Mouse (Mus musculus) CD4-positive helper T cell, adult 2 months (primary cell): Measurements from ENCODE around the gene Ppp1r2.

ENCODE experiments used
- DNase-seq: peaks from one replicate; pipeline ENCODE4 v3.0.0-alpha.2; 2012; ENCODE audit warnings: low read depth, missing footprints, low spot score

Gene Ppp1r2

DNA sequence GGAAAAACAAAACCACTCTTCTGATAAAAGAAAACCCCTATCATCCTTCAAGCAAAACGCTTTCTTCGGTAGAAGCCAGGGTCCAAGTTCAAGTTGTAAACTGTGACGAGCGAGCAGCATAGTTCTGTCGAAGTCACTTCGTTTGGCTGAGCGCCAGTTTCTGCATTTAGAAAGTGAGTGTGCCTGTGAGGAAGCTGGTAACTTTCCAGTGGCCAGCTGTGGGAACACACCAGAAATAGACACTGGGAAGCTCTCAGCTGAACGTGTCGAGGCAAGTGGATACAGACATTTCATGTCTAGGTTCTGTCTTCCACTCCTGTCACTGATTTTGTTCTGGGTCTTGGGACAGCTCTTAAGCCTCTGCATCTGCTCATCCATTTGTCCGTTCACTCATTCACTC lies 15.2 kb upstream of the Ppp1r2 start:
- DNase-seq: no peak

DNA sequence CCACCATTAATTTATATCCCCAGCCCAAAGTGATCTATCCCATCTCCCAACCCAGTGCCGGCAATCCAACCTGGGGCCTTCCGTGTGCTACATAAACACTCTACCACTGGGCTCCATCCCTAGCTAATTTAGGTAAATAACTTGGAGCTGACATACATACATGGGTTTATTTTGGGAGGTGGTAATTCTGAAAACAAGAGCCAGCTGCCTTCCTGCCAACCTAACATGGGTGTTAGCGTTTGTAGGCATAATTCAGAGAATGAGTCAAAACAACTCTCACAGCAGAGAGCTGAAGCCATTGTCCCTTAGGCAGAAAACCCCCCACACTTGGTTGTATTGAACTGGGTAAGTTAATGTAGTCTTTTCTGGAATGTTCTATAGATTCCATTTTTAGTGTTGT lies 12.6 kb upstream of the Ppp1r2 start:
- DNase-seq: no peak

DNA sequence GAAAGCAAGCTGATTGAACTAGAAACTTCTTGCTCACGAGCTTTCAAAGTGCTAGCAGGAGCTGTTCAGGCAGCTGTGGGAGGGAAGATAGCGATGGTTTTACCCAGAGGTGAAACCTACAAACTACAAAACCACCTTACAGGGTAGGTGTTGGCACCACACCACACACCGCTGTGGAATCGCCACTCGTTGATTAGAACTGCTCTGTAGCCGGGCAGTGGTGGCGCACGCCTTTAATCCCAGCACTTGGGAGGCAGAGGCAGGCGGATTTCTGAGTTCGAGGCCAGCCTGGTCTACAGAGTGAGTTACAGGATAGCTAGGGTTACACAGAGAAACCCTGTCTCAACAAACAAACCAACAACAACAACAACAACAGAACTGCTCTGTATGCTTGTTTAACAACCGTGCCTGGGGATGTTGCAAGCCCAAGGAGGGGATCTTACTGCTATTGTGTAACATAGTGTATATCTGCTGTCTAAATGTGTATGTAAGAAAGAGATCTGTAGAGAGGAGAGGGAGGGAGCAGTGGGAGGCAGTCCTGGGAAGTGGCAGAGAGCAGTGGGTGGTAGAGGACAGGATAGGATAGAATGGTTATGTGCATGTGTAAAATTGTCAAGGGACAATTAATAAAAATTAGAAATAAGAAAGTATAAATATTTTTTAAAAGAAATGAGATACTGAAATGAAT lies 11.9 kb upstream of the Ppp1r2 start:
- DNase-seq: no peak

DNA sequence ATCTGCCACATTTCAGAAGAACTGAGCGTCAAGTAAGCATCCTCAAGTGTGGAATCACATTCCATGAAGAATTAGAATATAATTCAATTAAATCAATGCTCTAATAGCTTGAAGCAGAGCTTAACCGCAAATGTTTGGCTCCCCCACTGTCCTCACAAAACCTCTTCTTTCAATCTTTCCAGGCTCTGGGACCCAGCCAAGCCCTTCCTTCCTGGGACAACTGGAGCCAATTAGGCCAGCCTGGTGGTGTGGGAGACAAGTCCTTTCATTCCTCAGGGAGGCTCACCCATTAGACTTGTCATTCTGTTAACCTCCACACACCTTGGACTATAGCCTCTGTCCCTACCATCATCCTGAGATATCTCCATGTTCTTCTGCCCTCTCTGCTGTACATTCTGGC lies 6.9 kb upstream of the Ppp1r2 start:
- DNase-seq: no peak

DNA sequence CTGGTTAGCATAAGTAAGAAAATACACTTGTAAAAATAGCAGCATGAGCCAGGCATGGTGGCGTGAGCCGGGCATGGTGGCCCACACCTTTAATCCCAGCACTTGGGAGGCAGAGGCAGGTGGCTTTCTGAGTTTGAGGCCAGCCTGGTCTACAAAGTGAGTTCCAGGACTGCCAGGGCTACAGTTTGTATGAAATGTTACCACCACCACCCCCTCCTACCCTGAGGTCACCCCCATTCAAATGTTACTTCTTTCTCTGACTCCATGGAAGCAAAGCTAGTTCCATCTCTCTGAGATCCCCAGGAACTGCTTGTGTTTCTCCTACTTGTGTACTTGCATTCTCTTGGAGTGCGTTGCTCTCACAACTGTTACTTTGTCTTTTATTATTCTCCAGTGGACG lies 5.1 kb upstream of the Ppp1r2 start:
- DNase-seq: no peak

DNA sequence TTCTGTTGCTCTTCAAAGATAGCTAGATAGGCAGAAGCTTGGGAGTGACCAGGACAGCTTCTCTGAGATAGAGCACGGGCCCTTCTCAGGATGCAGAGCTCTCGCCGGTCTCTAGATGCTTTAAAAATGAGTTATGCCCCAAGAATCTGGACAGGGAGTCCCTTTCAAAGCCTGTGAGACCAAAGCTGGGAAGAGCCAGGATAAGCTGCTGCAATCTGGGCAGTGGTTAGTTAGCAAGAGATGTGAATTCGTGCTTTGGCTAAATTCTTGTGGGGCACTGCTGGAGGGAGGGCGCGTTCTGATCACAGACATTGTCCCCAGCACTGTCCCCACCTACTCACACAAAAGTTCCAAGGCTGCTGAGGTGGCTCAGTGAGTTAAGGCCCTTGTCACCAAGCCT lies 3.5 kb upstream of the Ppp1r2 start:
- no peak for DNase-seq

DNA sequence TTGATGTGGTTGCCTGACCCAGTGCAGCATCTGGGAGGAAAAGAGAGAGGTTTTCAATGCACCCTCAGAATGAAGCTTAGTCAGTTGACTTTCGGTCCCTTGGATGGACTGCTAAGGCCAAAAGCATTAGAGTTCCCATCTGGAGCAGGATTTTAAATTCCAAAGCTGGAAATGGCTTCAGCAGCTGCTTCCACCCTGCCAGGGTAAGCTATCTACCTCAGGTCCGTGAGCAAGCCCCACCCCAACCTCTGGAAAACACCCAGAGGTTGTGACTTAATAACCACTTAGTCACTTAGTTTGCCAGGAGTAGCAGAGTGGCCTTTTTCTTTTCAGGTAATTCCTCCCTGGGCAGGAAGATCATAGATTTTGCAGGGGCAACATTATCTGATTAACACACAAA lies 3.0 kb upstream of the Ppp1r2 start:
- DNase-seq: no peak

DNA sequence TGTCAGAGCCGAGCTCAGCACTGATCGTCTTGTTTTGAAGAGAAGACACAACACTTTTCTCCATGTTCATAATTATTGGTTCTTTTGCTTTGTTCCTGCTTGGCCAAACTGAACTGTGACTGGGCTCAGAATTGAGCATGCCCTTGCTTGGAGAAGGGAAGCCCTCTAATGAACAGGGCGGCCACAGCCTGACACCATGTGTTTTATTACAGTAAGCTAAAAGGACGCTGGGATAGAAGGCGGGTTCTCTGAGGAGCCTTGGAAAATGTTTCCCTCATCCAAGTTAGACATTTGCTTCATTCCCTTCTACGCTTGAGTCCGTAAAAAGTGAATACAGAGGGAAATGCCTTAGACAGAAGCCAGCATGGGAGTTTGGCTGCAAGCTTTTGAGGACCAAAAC lies 1.9 kb upstream of the Ppp1r2 start:
- no peak for DNase-seq

DNA sequence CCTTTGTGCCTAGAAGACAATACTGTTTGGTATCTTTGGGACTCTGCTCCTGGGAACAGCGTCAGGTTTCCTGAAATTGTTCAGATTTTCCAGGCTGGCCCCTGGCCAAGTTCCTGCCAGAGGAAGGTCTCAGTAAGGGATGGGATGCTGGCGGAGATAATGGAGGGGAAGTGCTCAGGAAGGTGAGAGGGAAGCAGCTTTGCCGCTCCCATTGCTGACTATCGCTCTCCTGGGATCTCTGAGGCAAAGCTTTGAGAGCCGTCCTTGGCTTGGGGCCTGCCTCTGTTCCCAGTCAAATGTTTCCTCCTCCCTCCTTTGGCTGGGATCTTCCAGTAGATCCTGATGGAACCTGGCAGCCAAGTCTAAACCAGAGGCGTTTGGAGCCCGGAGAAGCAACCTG lies 1.5 kb upstream of the Ppp1r2 start:
- DNase-seq: no peak

DNA sequence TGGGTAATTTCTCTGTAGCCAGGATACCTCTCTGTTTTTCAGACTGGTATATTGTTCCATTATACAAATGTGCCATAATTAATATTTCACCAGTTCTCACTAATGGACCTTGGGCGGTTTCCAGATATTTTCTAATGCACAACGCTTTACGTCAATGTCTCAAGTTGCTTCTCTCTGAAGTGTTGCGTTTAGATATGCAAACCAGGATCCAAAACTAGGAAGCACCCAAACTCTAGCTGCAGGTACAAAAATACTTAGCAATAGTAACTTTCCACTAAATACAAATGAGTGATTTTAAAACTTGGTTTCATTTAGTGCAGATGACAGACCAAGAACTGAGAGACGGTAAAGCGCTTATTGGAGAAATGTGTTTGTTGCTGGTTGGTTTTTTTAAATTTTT lies 993 bp downstream of the Ppp1r2 start:
- peak; percentile 4 for DNase-seq

DNA sequence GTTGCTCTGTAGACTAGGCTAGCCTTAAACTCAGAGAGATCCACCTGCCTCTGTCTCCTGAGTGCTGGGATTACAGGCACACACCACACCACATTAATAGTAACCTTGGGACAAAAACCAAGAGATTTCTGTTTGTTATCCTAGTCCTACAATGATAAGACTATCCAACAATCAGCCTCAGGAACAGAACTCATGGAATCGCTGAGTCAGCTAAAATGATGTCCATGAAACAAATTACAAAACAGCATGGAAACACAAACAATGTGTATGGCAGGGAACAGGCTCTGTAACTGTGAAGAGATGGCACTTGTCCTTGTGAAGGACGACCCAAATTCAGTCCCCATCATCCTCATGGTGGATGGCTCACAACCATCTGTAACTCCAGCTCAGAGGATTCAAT lies 8.4 kb downstream of the Ppp1r2 start:
- DNase-seq: no peak

DNA sequence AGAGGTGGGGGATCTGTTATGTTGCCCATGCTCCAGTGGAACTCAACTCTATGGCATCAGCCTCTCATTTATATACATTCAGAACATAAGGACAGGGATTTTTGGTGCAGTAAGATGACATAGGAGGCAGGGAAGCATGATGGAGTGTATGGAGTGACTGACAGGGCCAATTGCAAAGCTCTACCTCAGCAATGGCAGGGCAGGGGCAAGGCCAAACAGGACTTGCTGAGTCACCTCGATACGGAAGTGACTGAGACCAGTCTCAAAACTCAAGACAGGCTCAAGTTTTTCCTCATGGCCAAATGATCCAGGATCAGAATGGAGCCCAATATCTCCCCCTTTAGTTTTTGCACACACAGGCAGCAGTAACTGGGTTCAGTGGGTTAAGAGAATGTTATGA lies 18.9 kb downstream of the Ppp1r2 start:
- no peak for DNase-seq

DNA sequence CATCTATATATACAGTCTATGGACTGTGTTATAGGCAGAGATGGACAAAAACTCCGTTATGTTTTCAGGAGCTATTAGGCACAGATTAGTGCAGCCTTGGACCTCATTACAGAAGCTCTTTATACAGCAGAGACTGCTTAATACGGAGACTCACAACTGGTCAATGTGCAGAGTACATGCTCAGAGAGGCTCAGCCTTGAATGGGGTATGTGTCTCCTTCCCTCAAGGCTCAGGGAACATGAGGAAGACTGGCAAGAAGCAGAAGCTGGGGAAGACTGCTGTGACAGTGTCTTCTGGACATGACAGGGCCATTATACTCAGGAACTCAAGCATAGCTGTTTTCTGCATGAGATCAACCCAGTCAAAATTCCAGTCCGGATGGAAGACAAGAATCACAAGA lies 19.4 kb downstream of the Ppp1r2 start:
- no peak for DNase-seq

DNA sequence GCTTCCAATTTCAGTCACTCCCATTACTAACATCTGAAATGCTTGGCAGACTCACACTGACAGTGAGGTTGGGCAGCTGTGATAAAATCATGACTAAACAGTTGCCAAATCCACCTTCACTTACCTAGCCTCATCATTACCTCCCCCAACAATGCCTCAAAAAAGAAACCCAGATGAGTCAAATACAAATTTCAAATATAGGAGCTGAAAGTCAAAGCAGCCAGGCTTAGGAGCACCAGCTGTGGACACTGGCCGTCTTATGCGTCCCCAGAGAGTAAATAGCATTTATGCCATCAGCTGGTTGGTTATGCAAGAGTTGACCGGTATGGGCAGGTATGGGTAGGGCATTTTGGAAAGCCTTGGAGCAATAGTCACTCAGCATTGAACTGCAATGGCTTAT lies 25.7 kb downstream of the Ppp1r2 start:
- no peak for DNase-seq

DNA sequence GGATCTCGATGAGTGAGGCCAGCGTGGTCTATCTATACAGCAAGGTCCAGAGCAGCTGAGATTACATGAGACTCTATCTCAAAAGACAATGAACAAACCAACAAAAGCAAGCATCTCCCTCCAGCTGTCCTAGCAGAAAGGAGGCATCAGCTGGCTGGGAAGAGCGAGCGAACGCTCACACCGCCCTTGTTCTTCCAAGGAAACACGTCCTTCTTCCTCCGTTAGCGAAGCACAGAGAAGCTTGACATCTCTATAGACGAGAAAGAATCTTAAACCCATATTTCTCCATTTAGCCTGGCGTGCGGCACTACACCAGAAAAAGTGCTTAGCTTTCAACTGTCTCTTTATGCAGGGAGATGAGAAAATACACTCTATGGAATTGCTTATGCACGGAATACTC lies 26.4 kb downstream of the Ppp1r2 start:
- DNase-seq: no peak

DNA sequence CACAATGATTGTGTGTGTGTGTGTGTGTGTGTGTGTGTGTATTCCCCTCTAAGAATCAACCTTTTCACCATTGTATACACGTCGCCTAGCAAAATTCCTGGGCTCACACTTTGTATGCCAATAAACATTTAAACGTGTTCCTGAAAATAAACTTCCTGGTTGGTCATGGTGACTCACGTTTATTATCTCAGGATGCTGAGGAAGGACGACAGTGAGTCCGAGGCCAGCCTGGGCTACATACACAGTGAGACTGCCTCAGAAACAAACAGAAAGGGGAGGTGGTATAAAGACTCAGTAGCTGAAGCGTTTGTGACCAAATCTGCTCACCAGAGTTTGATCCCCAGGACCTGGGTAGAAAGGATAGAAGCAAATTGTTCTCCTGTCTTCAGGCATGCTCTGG lies 27.6 kb downstream of the Ppp1r2 start:
- DNase-seq: no peak

DNA sequence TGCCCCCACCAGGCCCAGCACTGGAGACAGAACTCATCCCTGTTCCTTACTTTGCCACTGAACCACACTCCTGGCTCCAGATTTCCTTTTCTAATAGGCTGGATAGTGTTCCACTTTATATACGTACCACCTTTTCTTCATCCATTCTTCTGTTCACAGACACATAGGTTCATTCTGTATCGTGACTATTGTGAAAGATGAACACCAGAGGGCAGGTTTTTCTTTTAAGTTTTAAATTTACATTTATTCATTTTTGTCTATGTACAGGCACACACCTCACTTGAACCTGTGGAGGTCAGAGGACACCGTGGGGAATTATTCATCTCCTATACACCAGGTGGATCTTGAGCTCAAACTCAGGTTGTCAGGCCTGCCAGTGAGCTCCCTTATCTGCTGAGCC lies 31.0 kb downstream of the Ppp1r2 start:
- no peak for DNase-seq

DNA sequence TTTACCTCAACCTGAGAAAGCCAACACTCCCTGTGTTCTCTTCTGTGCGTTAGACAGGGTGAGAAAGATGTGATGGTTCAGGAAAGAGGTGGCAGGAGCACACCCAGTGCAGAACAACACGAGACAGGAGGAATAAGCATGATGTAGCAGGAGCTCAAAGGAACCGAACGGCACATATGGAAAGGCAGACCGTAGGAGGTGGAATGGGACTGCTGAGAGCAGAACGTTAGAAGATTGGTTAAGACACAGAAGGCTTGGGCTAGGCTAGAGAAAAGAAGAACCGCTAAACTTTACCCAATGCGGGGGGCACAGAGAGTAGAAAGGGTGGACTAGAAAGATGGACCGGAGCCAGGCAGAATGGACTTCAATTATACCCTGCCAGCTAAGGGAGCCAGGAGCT lies 33.6 kb downstream of the Ppp1r2 start:
- DNase-seq: no peak

DNA sequence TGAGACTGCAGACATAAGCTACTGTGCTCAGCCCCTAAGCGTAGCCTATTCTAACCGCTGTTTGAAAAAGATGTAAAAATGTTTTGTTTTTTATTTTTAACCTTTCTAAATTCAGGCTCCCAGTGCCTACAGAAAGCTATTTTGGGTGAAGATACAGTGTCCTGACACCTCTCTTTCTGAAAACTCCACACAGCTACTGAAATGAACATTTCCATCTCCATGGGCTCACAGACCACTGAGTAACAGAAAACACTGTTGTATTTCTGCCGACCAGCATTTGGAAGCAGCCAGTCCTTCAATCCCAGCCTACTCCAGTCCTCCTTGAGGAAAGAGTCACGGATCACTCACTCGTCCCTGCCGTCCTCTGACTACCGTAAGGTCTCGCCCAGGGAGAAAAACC lies 34.5 kb downstream of the Ppp1r2 start:
- DNase-seq: no peak

DNA sequence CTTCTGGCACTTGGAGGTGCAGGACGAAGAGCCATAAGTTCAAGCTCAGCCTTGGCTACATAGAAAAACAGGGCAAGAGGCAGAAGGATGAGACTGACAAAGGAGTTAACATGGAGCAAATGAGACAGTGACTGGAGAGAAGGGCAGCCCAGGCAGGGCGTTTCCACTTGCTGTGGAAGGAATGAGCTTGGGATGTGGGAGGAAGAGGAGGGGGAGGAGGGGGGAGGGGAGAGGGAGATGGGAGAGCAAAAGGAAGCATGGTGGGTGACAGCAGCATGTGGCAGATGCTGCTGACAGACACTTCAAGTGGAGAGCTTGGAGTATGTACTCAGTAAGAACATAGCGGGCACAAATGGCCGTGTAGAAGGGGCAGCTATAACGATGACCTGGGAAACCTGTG lies 36.8 kb downstream of the Ppp1r2 start:
- no peak for DNase-seq

DNA sequence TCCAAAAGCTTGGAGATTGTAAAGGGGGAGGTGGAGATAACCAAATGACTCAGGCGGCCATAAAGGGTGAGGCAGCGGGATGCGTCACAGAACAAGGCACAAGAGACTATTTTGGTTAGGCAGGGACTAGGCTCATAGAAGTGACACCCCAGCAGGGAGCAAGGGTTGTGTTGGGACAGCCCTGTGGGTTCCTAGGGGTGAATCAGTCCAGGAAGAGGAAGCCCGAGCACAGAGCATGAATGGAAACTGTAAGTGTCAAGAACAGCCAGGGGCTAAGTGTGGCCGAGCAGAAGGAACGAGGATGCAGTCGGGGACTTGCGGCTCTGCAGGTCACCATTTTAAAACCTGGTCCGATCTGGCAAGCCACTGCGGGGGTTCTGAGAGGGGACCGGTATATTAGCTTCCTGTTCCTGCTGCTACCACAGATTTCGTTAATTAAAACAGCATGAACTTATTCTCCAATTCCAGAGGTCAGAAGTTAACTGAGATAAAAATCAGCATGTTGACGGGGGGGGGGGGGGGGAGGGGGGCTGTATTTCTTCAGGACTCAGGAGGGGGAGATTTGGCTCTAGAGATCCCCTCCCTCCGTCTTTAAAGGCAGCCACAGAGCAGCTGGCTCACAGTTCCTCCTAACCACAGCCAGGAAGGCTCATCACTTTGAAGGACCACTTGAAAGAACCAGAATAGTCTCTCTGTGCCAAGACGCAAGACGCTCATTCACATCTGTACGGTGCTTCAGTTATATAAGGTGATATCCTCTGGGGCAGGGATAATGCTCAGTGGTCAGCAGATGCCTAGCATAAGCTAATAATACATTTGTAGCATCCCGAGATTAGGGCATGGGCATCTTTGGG lies 39.4 kb downstream of the Ppp1r2 start:
- DNase-seq: peak; percentile 69

DNA sequence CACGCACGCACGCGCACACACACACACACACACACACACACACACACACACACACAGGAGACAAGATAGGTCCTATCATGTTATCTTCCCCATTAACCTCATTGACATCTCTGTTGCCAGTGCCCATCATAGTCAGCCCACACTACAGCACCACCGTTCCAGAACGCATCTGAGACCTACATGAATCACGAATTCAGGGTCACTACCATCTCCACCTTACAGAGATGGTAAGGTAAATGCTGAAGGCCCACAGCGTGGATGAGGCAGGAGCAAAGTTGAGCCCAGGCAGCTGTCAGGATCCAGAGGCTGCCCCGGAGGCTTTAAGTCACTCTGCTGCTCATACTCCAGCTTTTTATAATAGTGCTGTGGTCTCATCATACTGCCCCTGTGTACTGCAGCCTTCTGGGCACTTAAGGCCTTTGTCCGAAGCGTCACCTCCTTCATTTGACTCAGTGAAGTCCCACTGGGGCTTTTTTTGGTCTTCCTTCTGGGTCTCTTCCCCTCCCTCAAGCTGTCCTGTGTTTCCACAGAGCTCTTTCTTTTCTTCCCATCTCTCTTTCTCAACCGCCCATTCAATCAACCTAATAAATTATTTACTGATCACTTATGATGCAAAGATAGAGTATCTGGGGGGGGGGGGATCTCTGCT lies 40.1 kb downstream of the Ppp1r2 start:
- DNase-seq: no peak

DNA sequence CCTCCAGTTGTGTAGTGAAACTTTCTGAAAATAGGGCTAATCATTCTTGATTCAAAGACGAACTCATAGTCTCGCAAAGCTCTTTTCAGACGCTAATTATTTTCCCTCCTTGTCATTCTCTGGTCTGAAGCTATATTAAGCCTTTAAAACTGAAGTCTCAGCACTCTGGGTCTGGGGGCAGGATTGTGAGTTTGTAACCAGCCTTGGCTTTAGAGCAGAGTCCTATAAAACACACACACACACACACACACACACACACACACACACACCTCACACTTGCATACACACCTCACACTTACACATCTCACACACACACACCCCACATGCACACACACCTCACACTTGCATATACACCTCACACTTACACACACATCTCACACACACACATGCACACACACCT lies 40.7 kb downstream of the Ppp1r2 start:
- DNase-seq: no peak
